Mouse (Mus musculus) liver, postnatal 0 days (tissue): ENCODE results near the gene Med31. TPM values are rescaled to one million over a fixed set of nuclear protein-coding genes. Genes with fewer than 3 reads are reported as not detected.
A peak's percentile ranks its signal among the peaks of the same experiment; 100 is the strongest.

Experiments used
- ATAC-seq: fragments of 200-750 bp; cut with Nextera tagmentation; 2 replicates; pipeline ENCODE4 v1.8.0; 2017; ENCODE audit warnings: mild to moderate bottlenecking, moderate library complexity
- DNase-seq: peaks from one replicate; pipeline ENCODE4 v3.0.0-alpha.2; 2016
- H3K27ac ChIP-seq: fragments of 300-500 bp; sonication (generic); 2 replicates; pipeline ENCODE4 v1.5.1; 2014; ENCODE audit warnings: antibody characterized with exemption, moderate library complexity, mild to moderate bottlenecking, low read depth
- H3K27me3 ChIP-seq: fragments of 300-500 bp; sonication (generic); 2 replicates; pipeline ENCODE4 v1.6.1; 2014; ENCODE audit warnings: low read length, control low read depth, mixed read lengths; ENCODE audit not compliant: insufficient read depth
- H3K36me3 ChIP-seq: fragments of 300-500 bp; sonication (generic); replicated peaks from 2 replicates; pipeline ENCODE4 v1.6.1; 2014; ENCODE audit warnings: mild to moderate bottlenecking, control low read depth, low read length, moderate library complexity, mixed read lengths; ENCODE audit not compliant: insufficient read depth
- H3K4me1 ChIP-seq: fragments of 300-500 bp; sonication (generic); 2 replicates; pipeline ENCODE4 v1.6.1; 2014; ENCODE audit warnings: antibody characterized with exemption, mild to moderate bottlenecking, control low read depth; ENCODE audit not compliant: insufficient read depth
- H3K4me2 ChIP-seq: fragments of 300-500 bp; sonication (generic); 2 replicates; pipeline ENCODE4 v1.6.1; 2014; ENCODE audit warnings: low read depth, mild to moderate bottlenecking, low read length, moderate library complexity, mixed read lengths
- H3K4me3 ChIP-seq: fragments of 300-500 bp; sonication (generic); 2 replicates; pipeline ENCODE4 v1.5.1; 2014; ENCODE audit warnings: low read depth, low read length
- H3K9ac ChIP-seq: fragments of 300-500 bp; sonication (generic); replicated peaks from 2 replicates; pipeline ENCODE4 v1.6.1; 2014; ENCODE audit warnings: mild to moderate bottlenecking, moderate library complexity
- H3K9me3 ChIP-seq: fragments of 300-500 bp; sonication (generic); 2 replicates; pipeline ENCODE4 v1.6.1; 2016; ENCODE audit warnings: mild to moderate bottlenecking, control low read depth, low read length, mixed read lengths
- CTCF ChIP-seq: sonication (generic); IDR thresholded peaks from 2 replicates; pipeline ENCODE4 v1.5.1; 2016; ENCODE audit warnings: antibody characterized with exemption, low read depth
- EP300 ChIP-seq: IDR thresholded peaks from 2 replicates; pipeline ENCODE4 v1.6.1; 2016; ENCODE audit warnings: antibody characterized with exemption, low read depth, mild to moderate bottlenecking
- WGBS: fragments of 180-500 bp; shearing (Covaris S2); extraction: QIAGEN DNeasy Blood & Tissue Kit; methylation state at CpG from one replicate; pipeline ENCODE4 v1.1.7; 2014; ENCODE audit not compliant: insufficient replicate concordance; 5-methylcytosine and 5-hydroxymethylcytosine counted together
- polyA plus RNA-seq: library from polyadenylated mRNA; unstranded; fragments of >200 nt; fragmentation: Nextera tagmentation; extraction: Ambion mirVana; gene quantifications from 2 replicates; pipeline ENCODE4 v1.2.1, GENCODE M21; 2015

The Med31 gene
- polyA plus RNA-seq, 1 experiment from 2014 or later, result 12.2 TPM

DNA sequence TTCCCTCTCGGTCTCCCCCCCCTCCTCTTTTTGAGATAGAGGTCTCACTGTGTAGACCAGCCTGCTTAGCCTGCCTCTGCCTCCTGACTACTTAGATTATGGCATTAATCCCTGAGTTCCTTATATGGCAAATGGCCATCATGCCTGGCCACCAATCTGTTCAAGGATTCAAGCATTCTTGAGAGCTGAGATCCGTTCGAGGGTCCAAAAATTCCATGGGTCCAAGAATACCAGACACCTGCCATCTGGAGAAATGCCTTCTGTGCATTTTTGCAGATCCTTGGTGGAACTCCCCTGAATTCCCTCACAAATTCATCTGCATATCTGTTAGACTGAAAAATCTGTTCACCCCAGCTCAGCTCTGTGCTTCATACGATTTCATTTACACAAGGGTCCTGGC, 8.0 kb upstream of the Med31 start:
- Histone ChIP-seq H3K4me2 (no peak overlapping the region), H3K36me3 (no peaks in the 10 kb centered on the region), H3K4me3 (no peak overlapping the region), H3K4me1 (no peaks in the 10 kb centered on the region), H3K27me3 (0 out of 2 replicates have a peak, but pooled peaks cover 1% of the 10 kb centered on the region), H3K9ac (no peak overlapping the region), H3K27ac (no peak overlapping the region), H3K9me3 (no peaks in the 10 kb centered on the region)
- 79% methylated on average over 4 of the region's 4 CpGs for WGBS
- DNase-seq, result no peak
- no peak for ATAC-seq
- TF ChIP-seq EP300, result no peak

DNA sequence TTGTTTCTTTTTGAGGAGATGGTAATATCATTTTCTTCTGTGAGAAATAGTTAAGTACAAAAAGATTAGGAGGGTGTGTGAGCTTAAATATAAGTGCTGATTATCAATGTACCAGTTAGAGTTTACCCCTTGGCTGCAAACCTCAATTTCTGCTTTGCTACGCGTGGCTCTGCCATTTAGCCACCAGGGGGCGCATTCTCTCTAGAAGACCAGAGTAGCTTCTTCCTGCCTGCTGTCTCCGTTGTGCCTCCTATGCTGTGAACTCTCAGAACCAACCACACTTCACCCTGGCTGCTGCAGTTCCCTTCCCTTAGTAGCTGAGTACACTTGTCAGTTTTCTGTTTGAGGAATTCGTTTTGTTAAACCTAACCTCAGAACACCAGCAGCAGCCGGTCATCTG, 5.9 kb upstream of the Med31 start:
- Histone ChIP-seq H3K9ac (no peak overlapping the region), H3K4me3 (no peak overlapping the region), H3K9me3 (no peaks in the 10 kb centered on the region), H3K36me3 (no peaks in the 10 kb centered on the region), H3K27me3 (no peaks in the 10 kb centered on the region), H3K4me2 (no peak overlapping the region), H3K27ac (no peak overlapping the region), H3K4me1 (peaks cover 3% of the 10 kb centered on the region; the same call in 1 of the 2 replicates)
- ATAC-seq, result no peak
- 19% methylated on average over 6 of the region's 6 CpGs for WGBS
- TF ChIP-seq EP300 (no peak), CTCF (peak; percentile 94)
- peak; percentile 80 for DNase-seq

DNA sequence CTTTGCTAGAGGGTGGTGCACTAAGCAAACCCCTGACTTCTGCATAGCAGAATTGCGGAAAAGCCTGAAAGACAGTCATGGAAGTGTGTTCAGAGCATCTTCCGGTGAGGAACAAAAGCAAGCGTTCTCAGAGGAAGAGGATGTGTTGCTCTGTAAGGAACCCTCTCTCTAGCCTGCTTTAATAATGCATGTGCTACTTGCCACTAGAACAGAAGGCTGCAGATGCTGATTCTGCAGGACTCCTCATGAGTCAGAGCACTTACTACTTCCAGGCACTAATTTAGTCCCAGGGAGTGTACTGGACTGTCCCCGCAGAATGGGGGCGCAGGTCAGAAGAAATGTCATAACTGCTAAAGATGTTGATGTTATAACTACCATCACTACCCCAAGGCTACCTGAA, 1.7 kb upstream of the Med31 start:
- Histone ChIP-seq H3K9ac (no peak overlapping the region), H3K9me3 (no peaks in the 10 kb centered on the region), H3K36me3 (no peaks in the 10 kb centered on the region), H3K4me3 (no peak overlapping the region), H3K27ac (no peak overlapping the region), H3K4me1 (peaks cover 10% of the 10 kb centered on the region), H3K27me3 (no peaks in the 10 kb centered on the region), H3K4me2 (no peak overlapping the region)
- DNase-seq, result no peak
- WGBS, result 69% methylated on average over 5 of the region's 5 CpGs
- no peak for ATAC-seq
- TF ChIP-seq CTCF (no peak), EP300 (no peak)

DNA sequence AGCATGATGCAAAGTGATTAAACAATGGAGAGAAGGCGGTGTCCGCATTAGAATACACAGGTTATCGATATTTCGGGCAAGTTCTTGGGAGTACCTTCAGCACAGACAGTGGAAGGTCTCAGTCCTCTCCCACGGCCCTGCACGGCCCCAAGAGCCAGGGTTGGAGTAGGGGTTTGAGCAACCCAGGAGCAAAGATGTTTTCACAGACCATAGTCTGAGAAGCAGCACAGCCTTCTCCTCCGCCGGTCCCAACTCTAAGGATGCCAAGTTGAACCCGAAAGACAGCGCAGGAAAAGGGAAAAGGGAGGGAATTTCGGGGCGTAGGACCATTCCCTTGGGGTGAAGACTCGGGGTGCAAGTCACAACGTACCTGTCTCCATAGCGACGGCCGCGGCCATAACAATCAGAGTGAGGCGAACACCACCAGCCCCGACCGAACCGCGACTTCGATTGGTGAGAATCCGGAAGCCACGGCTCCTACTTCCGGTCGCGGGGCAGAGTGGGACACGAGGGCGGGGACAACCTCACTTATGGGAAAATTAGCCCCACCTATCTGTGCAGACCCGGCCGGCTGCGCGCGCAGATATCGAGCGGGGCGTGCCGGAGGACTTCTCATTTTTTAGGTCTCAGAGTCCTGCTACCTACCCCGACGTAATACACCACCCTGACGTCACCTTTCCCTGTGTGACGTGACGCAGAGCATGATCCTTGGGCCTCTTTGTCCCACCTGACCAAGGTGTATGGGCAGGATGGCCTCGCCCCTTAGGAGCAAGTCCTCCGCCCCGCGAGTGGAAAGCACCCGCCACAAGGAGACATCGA, 592 bp downstream of the Med31 start:
- ATAC-seq (peak; percentile 93), DNase-seq (peak; percentile 97)
- no peaks in the 10 kb centered on the region for H3K27me3 ChIP-seq
- H3K36me3 ChIP-seq, result 0 out of 2 replicates have a peak, but pooled peaks cover 11% of the 10 kb centered on the region
- peak overlapping the region; percentile 63 for H3K4me3 ChIP-seq
- peak overlapping the region; percentile 78 for H3K4me2 ChIP-seq
- peaks cover 10% of the 10 kb centered on the region for H3K4me1 ChIP-seq
- under 1% methylated on average over 49 of the region's 51 CpGs for WGBS
- no peaks in the 10 kb centered on the region for H3K9me3 ChIP-seq
- H3K27ac ChIP-seq, result peak overlapping the region; percentile 30
- H3K9ac ChIP-seq, result peak overlapping the region; percentile 64
- 0 out of 2 replicates have a peak, but pooled peaks have one; percentile 11 for TF ChIP-seq CTCF
- no peak for TF ChIP-seq EP300

GRCm38 (mm10) chr11:72207834-72208377, 7.5 kb downstream of the Med31 start:
- TF ChIP-seq CTCF (no peak), EP300 (no peak)
- H3K27me3 ChIP-seq, result no peaks in the 10 kb centered on the region
- H3K4me1 ChIP-seq, result peaks cover 10% of the 10 kb centered on the region
- 10% methylated on average over 17 of the region's 17 CpGs for whole genome bisulfite sequencing
- H3K36me3 ChIP-seq, result 0 out of 2 replicates have a peak, but pooled peaks cover 11% of the 10 kb centered on the region
- no peaks in the 10 kb centered on the region for H3K9me3 ChIP-seq
- peak overlapping the region; percentile 94 for H3K4me2 ChIP-seq
- no peak for ATAC-seq
- no peak for DNase-seq
- H3K27ac ChIP-seq, result peak overlapping the region; percentile 58; the same call in 1 of the 2 replicates
- H3K9ac ChIP-seq, result peak overlapping the region; percentile 80
- peak overlapping the region; percentile 74 for H3K4me3 ChIP-seq

- Histone ChIP-seq H3K27ac (peak within 1 kb of the TSS; percentile 58; the same call in 1 of the 2 replicates), H3K36me3 (0 out of 2 replicates have a peak, but pooled peaks cover 11% of the 10 kb centered on the region), H3K9ac (peak within 1 kb of the TSS; percentile 80), H3K4me1 (peaks cover 10% of the 10 kb centered on the region), H3K4me2 (peak within 1 kb of the TSS; percentile 94), H3K9me3 (no peaks in the 10 kb centered on the region), H3K27me3 (no peaks in the 10 kb centered on the region), H3K4me3 (peak within 1 kb of the TSS; percentile 74)
- DNase-seq (peak; percentile 88), ATAC-seq (peak; percentile 92)
- WGBS, result under 1% methylated on average over 42 of the region's 42 CpGs
- TF ChIP-seq CTCF, result no peak
- TF ChIP-seq EP300, result no peak
These were observed 8.1 kb downstream of the Med31 start, which contains the start of the genes 4933427D14Rik and Txndc17 for GRCm38 (mm10) chr11:72207204-72207833. Gene 4933427D14Rik (minus strand): TSS chr11:72207459. Gene Txndc17 (plus strand): TSS chr11:72207547.
